Mouse (Mus musculus) heart, adult 2 months (tissue): Measurements from ENCODE around the gene Pard3.

ENCODE experiments used
- CTCF ChIP-seq: fragments of 200-600 bp; IDR thresholded peaks from 2 replicates; pipeline ENCODE4 v1.8.1; 2022; ENCODE audit warnings: antibody characterized with exemption, mild to moderate bottlenecking, moderate library complexity
- POLR2A ChIP-seq: fragments of 200-500 bp; IDR thresholded peaks from 2 replicates; pipeline ENCODE4 v1.6.1; 2011; ENCODE audit warnings: mild to moderate bottlenecking, low read depth, low read length, control low read depth; ENCODE audit not compliant: insufficient read depth

GRCm38 (mm10) chr8:127068719-127069118 lies 5.0 kb downstream of the Pard3 start:
- TF ChIP-seq CTCF (no peak), POLR2A (no peak)
